Mouse (Mus musculus): ENCODE measurements around the gene Slc6a4.

DNA sequence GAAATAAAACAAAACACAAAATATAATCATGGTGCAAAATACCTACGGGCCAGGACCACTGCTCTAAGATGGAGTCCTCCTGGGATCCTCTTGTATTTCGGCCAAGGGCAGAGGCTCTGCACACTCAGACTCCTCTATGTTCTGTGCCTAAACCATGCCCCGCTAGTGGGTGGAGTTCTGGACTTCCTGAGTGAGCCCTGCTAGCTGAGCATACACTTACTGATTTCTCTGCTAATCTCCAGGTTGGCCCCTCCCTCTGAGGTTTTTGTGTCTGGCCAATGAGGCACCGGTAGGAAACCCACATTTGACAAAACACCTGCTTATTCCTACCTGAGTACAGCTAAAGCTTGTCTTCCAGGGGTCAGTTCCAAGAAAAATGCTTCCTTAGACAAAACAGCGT is 2.3 kb downstream of the Slc6a4 start:
- no peak for TF ChIP-seq CTCF (conservative IDR thresholded peaks at IDR 0.05; ENCODE audit: insufficient read depth, insufficient read length, low read depth, low read length)
- no peak for TF ChIP-seq POLR2A (IDR thresholded peaks at IDR 0.05; ENCODE audit: low read depth, low read length)

Measured in kidney, adult 2 months (tissue).